Mouse (Mus musculus): ENCODE data around the gene Cd38. TPM values are rescaled to one million over a fixed set of nuclear protein-coding genes. Genes with fewer than 3 reads are reported as not detected.

The Cd38 gene
- 10 to 100 TPM; 10.0 to 18.3 (median 12.8) TPM for total RNA-seq (2022)

DNA sequence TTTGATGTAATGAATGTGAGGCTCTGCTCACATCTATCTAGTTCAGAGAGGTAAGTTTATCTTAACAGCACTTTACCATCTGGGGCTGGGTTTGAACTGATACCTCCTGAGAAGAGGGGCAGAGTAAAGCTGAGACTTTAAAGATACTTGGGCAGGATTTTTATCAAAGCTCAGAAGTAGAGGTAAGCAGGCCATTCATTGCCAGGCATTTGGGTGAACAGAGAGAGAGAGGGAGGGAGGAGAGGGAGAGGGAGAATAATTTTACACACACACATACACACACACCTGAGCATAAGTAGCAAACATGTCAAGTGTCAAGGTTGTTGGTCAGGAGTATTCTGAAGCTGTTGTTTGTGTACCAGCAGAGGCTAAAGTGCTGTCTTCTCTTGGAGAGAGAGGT, at the start of gene Cd38:
Cd38 (plus strand) TSS at position 301 of the 400 bp plus-strand sequence.
- no peak for DNase-seq

DNA sequence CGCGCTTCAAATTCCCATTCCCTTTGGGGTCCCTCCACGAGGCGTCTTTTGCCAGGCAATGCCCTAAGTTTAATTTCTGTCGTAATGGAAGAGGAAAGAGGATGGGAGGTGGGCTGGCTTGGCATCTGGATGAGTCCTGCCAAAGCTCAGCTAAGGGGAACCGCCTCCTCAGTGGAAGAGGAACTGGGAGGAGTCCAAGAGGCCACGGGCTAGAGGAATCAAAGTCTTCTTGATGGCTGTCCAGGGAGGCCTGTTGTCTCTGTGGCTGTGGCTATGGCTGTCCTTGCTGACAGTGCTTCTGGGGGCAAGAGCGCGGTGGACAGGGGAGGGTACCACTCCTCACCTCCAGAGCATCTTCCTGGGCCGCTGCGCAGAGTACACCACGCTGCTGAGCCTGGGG, 49.7 kb upstream of the Cd38 start, which contains the start of gene Bst1:
Bst1 (plus strand) TSS at position 191 of the 400 bp plus-strand sequence.
- DNase-seq, result no peak

DNA sequence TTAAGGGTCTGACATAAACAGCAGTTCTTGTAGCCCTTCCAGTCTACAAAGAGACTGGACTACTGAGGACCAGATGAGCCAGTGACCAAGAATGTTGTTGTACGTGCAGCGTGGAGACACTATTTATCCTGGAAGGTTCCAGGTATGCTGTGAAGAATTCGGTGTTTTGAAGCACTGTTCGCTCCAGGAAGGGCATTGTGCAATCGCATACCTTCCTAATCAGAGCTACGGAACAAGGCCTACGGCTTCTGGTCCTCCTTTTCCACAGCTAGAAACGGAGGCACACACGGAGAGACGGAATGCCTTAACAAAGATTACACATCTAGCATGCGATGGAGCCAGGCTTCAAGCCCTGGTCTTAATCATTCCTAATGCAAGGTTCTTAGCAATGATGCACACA, 47.6 kb upstream of the Cd38 start:
- DNase-seq, result no peak

DNA sequence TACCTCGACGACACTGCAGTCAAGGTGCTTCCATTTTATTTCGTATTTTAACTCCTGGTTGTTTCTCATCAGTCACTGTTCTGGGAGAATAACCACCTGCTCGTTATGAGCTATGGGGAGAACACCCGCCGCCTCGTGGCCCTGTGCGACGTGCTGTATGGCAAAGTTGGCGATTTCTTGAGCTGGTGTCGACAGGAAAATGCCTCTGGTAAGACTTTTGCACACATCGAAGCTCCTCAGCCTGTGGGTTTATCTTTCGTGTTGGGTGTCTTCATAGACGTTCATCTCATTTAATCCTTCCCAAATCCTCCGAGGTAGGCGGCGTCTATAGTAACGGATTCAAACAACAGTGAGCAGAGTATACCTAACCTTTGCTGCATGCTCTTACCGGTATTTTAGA, 46.8 kb upstream of the Cd38 start, which contains the start of gene Fbxl5:
Fbxl5 (minus strand) TSS at position 101 of the 400 bp plus-strand sequence.
- no peak for DNase-seq

DNA sequence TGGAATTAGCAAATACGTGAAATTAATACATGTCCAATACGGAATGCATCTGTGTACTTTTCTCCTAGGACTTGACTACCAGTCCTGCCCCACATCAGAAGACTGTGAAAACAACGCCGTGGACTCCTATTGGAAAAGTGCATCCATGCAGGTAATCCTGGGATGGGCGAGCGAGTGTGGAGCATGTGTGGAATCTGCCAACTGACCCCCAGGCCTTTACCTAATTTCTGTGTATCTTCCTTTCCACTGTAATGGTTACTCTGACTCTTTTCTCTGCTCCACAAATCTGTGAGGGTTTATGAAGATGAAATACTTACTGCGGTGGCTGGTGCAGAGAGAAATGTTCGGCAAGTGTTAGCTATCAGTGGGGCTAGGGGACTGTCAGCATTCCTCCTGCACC, 46.2 kb upstream of the Cd38 start:
- no peak for DNase-seq

DNA sequence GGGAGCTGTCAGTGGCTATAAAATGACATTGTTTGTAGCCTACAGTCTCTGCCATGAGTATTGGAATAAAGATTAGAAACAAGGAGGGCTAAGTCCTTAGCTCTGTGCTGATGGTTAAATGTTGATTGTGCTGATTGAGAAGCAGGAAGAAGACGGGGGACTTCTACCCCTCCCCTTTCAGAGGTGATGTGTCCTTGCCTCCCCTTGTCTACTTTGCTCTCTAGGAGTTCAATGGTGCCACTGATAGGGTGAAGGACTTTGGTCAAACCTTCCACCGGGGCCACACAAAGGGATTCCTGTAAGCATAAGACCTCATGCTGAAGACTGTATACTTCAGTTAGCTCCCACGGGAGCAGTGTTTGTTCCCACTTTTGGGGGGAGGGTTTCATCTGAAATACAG, 45.5 kb upstream of the Cd38 start:
- no peak for DNase-seq

DNA sequence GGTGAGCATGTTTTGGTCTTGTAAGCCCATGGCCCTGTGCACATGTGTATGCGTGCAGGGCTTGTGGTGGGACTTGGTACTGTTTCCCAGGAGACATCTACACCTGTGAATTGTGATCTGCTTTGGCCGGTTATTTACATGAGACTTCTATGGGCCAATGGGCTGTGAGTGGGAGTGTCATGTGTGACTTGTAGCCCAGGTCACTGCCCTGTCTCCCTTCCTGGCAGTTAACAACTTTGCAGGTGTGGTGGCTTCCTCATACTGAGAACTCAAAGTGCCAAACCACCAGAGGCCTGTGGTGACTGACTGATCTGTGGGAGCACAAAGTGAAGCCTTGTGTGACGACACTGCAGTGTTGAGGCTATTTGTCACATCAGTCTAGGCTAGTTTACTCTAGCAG, 43.8 kb upstream of the Cd38 start:
- no peak for DNase-seq

DNA sequence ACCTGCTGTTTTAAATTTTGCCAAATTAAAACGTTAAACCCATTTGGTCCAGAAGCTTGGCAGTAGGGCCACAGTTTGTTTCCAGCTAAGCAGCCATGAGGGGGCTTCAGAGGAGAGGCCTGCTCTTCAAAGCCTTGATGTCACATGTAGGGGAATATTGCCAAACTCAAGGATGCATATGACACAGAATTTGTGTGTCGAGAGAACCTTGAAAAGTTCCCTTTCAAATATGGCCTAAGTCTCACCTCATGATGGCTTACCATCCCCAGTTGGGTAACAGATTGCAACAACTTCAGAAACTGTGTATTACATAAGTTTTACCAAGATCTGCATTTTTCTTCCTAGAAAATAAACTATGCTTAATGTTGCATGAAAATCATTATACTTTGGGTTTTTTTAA, 41.5 kb upstream of the Cd38 start:
- no peak for DNase-seq

DNA sequence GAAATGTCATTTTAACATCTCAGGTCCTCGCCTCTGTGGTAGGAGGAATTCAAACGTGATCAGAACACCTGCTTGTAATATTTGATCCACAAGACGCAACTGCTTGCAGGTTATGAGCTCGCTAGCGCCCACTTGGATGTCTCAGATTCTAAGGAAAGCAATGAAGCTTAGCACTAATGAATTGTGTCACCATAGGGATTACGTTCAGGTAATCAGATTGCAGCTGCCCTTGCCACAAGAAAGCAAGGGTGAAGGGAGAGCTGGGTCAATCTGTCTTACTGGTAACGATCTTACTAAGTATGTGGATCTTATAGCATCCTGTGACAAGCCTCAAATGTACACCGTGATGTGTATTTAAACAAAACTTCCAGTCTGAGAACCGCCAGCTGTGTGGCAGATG, 41.0 kb upstream of the Cd38 start:
- DNase-seq, result no peak

DNA sequence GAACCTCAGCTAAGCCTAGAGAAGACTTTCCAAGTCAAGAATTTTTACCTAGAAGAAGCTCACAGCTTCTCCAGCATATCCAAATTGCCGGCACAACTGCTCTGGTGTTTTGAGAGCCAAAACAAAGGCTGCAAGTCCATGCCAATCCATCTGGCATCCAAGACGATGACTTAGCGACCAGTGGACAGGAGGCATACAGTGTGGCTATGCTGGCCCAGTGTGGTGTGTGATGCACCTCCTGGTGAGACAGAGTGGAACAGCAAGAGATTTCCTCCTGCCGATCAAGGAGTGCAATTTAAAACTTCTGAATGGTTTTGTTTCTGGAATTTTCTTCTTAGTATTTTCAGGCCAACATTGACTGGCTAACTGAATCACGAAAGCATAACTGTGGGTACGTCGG, 31.8 kb upstream of the Cd38 start:
- DNase-seq, result no peak

DNA sequence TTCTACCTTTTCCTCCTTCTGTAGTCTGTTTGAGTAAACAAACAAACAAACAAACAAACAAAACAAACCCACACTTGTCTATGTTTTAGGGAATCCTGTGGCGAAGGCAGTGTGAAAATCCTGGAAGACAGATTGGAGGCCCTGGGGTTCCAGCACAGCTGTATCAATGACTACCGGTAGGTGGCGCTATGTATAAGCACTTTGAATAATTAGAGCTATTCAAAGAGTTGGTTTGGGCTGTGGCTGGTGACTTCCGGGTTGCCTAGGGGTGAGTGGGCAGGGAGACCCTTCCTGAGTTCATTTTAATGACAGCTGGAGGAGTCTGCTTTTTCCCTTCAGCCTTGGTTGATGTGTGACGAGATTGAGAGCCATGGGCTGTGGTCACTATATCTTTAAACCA, 31.0 kb upstream of the Cd38 start:
- no peak for DNase-seq

DNA sequence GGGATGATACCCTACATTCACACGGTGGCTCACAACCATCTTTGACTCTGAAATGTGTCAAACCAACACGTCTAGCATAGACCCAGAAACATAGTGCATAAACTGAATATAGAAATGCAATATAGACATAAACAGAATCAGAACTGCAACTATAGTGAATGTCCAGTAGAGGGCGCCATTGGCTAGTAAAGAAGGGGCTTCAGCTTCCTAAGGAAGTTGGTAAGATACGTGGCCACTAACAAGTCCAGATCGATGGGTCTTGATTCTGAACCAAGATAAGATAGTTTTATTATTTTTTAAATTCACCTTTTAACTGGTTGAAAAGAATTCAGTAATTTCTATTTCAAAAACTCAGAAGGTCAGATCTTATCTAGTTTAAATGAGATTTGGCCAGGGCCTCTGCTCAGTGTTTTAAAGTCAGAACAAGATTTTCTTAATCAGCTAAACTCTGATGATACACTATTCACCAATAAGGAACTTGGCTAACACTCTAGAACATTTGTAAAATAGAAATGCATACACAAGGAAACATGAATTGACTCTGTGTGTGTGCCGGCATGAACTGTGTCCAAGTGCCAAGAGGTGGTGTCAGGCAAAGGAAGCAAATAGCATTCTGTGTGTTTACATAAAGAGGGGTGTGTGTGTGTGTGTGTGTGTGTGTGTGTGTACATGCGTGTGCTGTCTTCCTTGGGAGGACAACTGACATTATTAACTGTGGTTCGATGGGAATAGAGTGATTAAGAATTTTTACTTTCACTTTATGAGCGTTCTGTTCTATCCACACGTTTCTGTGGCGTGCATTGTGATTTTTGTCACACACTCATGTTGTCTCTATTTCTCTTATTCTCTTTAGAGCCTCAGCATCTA, 27.0 kb upstream of the Cd38 start:
- DNase-seq, result no peak

DNA sequence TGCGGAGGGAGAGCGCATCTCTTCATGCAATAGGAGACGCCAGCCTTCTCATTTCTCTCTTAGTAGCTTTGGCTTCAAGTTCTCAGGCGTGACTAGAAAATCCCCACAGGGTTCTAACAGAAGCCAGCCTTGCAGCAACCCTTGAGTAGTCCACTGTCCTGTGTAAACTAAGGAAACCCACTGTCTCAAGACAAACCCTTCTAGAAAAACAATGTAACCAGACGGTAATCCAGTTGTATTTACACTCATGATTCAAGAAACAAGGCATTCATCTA, 26.4 kb upstream of the Cd38 start:
- DNase-seq, result no peak

DNA sequence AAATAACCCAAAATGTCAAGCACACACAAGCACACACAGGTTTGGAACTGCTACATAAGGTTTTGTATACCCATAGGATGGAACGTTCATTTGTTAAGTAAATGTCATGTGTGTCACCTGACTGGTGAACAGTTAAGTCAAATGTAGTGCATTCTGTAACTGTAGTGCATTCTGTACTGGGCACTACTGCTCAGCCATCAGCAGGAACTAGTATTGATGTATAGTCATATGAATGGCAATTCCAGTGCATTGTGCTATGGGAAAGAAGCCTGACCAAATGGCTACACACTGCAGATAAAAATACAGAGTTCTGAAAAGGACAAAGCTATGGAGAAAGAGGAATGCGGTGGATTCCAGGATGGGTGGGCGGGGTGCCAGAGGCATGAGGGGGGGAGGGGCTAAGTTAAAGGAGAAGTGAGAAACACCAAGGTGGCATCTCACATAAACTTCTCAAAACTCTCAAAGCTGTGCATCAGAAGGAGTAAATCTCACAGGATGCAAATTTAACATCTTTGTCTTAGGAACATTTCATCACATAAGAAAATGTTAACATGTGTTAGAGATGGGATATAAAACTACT, 25.7 kb upstream of the Cd38 start:
- no peak for DNase-seq

DNA sequence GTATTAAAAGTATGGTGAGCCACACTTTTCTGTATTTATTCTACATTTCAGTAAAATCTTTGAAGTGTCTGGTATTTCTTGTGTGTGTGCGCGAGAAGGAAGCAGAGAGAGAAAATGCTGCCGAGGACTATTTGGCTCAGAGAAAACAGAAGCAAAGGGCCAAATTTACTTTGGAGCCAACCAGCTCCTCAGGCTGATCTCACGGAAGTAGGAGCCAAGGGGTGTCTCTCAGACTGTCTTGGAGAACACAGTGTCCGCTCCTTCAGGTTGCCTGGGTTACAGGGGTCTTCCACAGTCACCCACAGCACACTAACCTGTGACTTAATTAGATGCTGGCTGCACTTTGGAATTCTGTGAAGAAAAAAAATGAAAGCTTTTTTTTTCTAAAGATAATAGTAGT, 23.3 kb upstream of the Cd38 start:
- no peak for DNase-seq

DNA sequence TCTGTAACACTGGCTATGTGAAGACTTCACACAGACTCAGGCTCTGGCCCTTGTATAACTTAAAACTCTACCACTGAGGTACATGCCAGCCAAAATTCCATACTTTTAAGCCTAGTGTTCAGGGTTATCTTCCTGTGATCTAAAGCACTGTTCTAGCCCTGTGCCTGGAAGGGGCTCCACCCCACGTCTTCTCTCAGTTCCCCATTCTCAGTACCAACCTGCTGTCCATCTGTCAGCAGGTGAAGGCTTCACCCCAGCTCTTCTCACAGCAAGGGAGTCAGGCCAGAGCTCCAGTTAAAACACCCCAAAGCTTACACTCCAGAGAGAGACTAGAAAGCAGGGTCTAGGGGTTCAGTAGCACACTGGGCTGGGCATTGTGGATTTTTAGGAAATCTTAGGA, 22.7 kb upstream of the Cd38 start:
- no peak for DNase-seq

DNA sequence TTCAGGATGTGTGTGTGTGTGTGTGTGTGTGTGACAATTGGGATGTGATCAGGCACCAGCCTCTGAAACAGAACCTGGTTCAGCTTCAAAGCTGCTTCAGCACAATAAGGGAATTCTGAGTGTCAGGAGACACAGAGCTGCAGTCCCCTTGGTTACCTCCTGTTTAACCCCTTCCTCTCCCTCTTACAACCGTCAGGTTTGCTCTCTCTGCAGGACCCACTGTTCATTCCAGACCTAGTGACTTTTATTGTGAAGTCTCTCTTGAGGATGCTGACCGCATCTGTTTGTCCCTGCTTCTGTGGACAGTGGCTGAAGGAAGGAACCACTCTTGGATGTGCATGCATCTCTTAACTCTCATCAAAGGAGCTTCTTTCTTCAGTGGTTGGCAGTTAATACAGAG, 22.1 kb upstream of the Cd38 start:
- no peak for DNase-seq

DNA sequence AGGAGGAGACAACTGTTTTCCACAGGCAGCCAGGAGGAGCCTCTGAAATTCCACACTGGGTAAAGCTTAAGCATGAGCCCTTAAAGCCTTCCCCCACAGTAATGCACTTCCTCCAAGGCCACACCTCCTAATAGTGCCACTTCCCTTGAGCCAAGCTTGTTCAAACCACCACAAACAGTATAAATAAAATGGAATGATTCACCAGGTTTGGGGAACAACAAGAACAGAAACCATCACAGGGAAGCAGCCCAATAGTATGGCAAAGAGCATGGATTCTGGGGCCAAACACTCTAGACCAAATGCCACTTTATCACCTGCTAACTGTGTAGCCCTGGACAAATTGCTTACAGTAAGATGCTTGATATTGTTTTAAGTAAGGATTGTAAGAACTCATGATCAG, 20.8 kb upstream of the Cd38 start:
- DNase-seq, result no peak

DNA sequence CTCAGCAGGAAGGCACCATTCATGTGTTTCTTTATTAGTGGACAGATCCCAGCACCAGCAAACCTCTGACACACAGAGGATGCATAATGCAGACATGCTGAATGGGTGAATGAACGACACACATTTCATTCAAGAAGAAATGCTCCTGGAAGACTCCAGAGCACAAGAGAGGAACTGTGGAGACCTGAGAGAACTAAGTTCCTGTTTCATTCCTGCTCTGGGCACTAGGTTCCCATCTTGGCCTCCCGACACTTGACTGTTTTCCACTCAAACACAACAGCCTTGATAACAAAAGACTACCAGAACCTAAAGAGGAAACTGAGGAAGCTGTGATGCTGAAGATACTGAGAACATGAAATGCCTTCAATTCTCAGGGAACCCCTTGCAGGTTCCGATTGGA, 20.1 kb upstream of the Cd38 start:
- no peak for DNase-seq

DNA sequence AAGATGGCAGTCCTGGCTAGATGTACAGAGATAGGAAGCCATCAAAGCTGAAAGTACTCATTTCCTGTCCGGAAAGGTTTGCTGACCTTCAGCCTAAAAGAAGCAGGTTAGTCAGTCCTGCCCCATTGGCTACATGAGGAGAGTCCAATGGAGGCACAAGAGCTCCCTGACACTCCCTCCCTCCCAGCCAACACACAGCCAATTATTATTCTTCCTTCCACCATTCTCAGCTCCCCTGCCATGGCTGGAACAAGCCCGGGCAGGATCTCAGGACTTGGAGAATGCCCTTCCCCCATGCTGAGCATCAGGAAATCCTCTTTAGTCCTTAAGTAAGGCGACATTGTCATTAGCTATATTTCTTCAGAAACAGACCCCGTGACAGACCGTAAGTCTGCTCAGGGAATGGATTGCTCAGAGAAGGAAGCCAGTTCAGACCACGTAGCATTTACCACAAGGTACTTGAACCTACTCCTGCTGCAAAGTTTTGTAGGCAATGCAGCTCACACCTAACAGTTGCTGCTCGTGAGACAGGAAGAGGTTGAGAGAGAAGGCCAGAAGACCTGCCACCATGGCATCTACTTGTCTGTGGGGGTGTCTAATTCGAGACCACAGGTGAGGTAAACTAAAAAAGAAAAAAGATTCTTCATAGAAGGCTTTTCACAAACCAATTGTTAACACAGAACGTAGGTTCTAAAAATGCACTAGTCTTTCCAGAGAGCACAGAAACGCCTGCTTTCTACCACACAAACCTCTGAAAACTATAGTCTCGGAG, 15.1 kb upstream of the Cd38 start:
- no peak for DNase-seq

DNA sequence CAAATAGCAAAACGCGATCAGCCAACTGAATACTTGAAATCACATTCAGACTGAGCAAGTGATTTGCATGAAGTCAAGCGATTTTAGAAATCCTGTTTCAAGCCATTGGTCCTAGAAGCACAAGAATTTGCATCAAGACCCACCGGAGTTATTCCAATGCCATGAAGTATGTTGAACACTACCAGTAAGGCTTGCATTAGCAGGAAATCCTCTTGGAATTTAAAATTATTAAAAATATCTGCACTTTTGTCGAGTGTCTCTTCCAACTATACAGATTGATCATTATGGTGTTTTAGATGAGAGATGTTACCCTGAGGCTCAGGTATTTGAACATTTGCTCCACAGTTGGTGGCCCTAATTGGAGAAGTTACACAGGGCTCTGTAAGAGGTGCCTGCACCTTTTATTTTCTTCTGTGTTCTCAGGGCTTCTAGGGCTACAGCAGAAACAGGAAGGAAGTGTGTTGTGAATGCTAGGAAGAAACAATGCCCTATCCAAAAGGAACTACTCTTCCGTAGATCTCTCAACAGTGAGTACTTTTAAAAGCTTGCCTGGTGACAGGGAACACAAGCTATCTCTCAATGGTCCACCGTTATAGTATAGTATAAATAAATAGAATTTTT, 14.4 kb upstream of the Cd38 start:
- DNase-seq, result no peak

DNA sequence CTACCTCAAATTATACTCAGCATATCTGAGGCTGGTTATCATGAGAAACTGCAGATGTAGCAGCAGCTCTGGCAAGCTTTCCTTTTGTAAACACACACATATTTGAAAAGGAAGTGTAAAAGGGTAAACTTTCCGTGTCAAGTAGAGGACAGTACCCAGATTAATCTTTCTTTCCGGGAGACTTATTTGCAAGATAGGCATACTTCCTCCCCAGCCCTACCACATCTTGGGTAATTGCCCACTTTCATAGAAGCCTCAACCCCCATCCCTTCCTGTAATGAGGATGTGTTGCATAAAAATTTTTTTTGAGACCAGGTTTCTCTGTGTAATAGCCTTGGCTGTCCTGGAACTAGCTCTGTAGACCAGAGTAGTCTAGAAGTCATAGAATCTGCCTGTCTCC, 12.6 kb upstream of the Cd38 start:
- no peak for DNase-seq

DNA sequence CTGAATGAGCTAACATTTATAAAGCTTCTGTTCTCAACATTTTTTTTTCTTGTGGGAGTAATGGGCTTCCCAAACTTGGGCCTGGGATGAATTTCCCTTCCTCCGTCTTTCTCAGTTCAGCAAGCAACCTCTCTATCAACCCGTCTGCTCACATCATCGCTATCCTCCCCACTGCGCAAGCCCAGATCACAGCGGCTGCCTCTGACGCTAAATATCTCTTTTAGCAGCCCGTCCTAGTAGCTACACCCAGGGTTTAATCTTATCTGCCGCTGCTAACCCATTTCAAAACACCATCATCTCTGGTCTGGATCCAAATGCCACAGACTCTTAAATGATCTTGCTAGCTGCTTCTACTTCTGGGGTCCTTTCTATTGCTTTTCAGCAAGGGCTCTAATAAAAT, 8.7 kb upstream of the Cd38 start:
- DNase-seq, result no peak
